Mouse (Mus musculus): ENCODE measurements around the gene Gm11555.
"Not testable (repeated sequence)": the region's sequence is repeated elsewhere in the genome, so short reads cannot be mapped to it uniquely, and the experiment has no call there.

DNA sequence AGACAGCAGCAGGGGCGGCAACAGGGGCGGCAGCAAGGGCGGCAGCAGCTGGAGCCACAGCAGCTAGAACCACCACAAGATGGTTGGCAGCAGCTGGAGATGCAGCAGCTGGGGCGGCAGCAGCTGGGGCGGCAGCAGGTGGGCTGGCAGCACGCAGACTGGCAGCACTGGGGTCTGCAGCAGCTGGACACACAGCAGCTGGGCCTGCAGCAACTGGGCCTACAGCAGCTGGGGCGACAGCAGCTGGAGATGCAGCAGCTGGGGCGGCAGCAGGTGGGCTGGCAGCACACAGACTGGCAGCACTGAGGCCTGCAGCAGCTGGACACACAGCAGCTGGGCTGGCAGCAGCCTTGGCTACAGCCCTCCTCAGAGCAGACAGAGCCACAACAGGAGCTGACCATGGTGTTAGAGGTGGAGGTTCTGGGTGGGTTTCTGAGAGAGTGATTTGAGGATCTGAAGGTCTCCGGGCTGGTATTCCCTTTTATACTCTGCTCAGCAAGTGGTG is 6.3 kb downstream of the Gm11555 start, which contains the start of gene Krtap4-7:
- not testable (repeated sequence) for TF ChIP-seq CTCF (IDR thresholded peaks at IDR 0.05; ENCODE audit: extremely low read depth, insufficient read depth, insufficient read length, insufficient replicate concordance); POLR2A (IDR thresholded peaks at IDR 0.05; ENCODE audit: low read depth, low read length)

Data from spleen, adult 2 months (tissue).